Comparison of ENCODE assay signal across 8 mouse cellular contexts in the genomic region with DNA sequence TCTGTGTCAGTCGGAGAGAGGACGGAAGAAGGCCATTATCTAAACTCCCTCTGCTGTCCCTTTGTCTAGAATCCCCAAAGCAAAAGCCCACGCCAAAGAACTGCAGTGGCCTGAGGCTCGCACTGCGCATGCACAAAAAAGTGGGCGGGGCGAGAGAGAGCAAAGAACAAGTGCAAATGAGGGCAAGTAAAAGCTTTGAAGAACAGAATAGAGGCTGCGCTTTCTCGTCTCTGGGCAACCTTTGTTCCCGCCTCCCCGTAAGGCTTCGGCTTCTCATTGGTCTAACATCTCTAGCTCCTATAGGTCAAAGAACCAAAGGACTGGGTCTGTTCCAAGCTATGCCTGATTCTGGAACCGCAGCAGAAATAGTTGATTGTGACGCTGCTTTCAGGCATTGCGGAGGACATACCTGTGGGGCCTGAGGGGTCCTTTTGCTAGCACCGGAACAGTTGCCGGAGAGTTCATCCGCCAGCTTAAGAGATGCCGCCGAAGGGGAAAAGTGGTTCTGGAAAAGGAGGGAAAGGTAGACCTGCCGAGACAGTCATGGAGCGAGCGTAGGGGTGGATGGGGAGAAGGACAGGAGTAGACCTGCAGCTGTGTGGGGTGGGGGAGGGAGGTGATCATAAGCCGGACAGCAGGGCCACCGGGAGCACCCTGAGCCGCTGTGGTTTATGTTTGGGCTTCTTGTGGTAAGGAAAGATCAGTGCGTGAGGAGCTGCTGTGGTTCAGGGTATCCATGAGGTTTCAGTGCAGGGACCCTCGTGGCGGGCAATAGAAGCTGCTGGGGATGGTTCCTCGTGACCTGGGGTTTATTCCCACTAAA. TPM values are rescaled to one million over a fixed set of nuclear protein-coding genes. Genes with fewer than 3 reads are reported as not detected.
A peak's percentile ranks its signal among the peaks of the same experiment; 100 is the strongest.
DNase-seq lines count a peak whose midpoint lies in the region; ATAC-seq lines count a peak whose summit lies in the region.

A gene (plus strand): TSS at position 406 of the 823 bp plus-strand sequence.

- peaks cover 18% of the 10 kb centered on the region for H3K79me2 ChIP-seq in macrophage (ENCODE audit: inconsistent target)

- 19% methylated on average over 30 of the region's 30 CpGs for WGBS in hindbrain, embryonic 16.5 days
- 22% methylated on average over 30 of the region's 30 CpGs for WGBS in macrophage (ENCODE audit: missing documents)

- H3K36me3 ChIP-seq in hindbrain, embryonic 16.5 days (ENCODE audit: control insufficient read depth, insufficient read depth, low read length), result no peaks in the 10 kb centered on the region
- H3K36me3 ChIP-seq in macrophage (ENCODE audit: inconsistent target), result no peaks in the 10 kb centered on the region

- peak within 1 kb of the TSS; percentile 57 for H3K4me3 ChIP-seq in hindbrain, embryonic 16.5 days (ENCODE audit: low read length)
- peak within 1 kb of the TSS; percentile 82 for H3K4me3 ChIP-seq in macrophage (ENCODE audit: inconsistent target)

- peak; percentile 99 for ATAC-seq in hindbrain, embryonic 16.5 days

- peak within 1 kb of the TSS; percentile 66; the same call in 1 of the 2 replicates for H3K27ac ChIP-seq in hindbrain, embryonic 16.5 days (ENCODE audit: low read depth, low read length)
- H3K27ac ChIP-seq in macrophage, result peak within 1 kb of the TSS; percentile 51

- no peaks in the 10 kb centered on the region for H3K27me3 ChIP-seq in hindbrain, embryonic 16.5 days (replicated peaks; ENCODE audit: control insufficient read depth, insufficient read depth, low read length)

- DNase-seq in WW6 (ENCODE audit: low read depth, low spot score), result peak; percentile 82
- peak; percentile 58 to 86 for DNase-seq in cerebellum, postnatal 4 days (ENCODE audit: low spot score in 2 of 2)
- peak; percentile 92 for DNase-seq in gastrocnemius, adult 18-20 months (ENCODE audit: low spot score)
- peak; percentile 87 to 91 for DNase-seq in left cerebral cortex, adult 18-20 months (ENCODE audit: low spot score in 2 of 2)
- peak; percentile 94 for DNase-seq in right cerebral cortex, adult 18-20 months
- DNase-seq in urinary bladder, postnatal 10 days (ENCODE audit: low spot score), result peak; percentile 59

- H3K4me2 ChIP-seq in hindbrain, embryonic 16.5 days (ENCODE audit: low read length), result peak within 1 kb of the TSS; percentile 66

- H3K9ac ChIP-seq in hindbrain, embryonic 16.5 days (ENCODE audit: low read depth, low read length), result peak within 1 kb of the TSS; percentile 66

- H3K4me1 ChIP-seq in hindbrain, embryonic 16.5 days (ENCODE audit: control insufficient read depth, insufficient read depth, low read depth, low read length), result no peaks in the 10 kb centered on the region; the same call in 1 of the 2 replicates

- no peaks in the 10 kb centered on the region for H3K9me3 ChIP-seq in hindbrain, embryonic 16.5 days (ENCODE audit: control insufficient read depth, low read length)

RNA-seq across cellular contexts. Expression of the gene that starts here (rescaled TPM):
- 10 to 100 TPM; 35.5 to 38.2 TPM for total RNA-seq in gastrocnemius, adult 18-20 months (2021)
- polyA plus RNA-seq in hindbrain, embryonic 16.5 days (2015; fragmentation: Nextera tagmentation; extraction: Ambion mirVana), result 44.6 and 58.1 TPM in 2 replicates
- 10 to 100 TPM; 20.3 to 33.4 TPM for total RNA-seq in left cerebral cortex, adult 18-20 months (2021)
- total RNA-seq in macrophage (2018; cell fraction: chromatin; rRNA removed), result 10 to 100 TPM in 10 of 26 experiments, 1 to 10 TPM in 14, not detected in 2; 3.3 to 18.0 (median 8.7) TPM
- 100 to 1,000 TPM in 12 of 26 experiments, 10 to 100 TPM in 14; 75.4 to 168 (median 94.8) TPM for total RNA-seq in macrophage (2018; cell fraction: cytosol; rRNA removed)
- 10 to 100 TPM in 25 of 26 experiments, 1 to 10 TPM in 1; 9.5 to 46.9 (median 24.0) TPM for total RNA-seq in macrophage (2018; cell fraction: nucleus; rRNA removed)
- 109 to 182 TPM (median 119 TPM) in 3 replicates for polyA plus RNA-seq in macrophage (2018)

Comparison
In these comparisons a context has a peak if more than half of its experiments do, and no peak if none do; other contexts are left out.
1. Peak in every context shown above with its lines: DNase-seq, ATAC-seq, H3K4me3 ChIP-seq and H3K27ac ChIP-seq.